In the genomic region with DNA sequence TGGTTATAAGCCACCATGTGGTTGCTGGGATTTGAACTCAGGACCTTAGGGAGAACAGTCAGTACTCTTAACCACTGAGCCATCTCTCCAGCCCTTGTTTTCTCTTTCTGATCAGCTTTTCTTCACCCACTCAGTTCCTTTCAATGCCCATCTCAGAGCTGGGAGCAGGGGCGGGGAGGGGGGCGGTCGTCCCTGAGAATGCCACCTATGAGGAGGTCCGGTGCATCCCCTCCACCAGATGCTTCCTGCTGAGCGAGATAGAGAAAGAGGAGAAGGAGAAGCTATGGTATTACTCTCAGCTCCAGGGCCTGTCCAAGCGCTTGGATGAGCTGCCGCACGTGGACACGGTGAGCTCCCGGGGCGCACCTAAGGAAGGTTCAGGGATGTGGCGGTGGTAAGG, we compare ENCODE assay signal across 8 mouse cellular contexts. TPM values are rescaled to one million over a fixed set of nuclear protein-coding genes. Genes with fewer than 3 reads are reported as not detected.
DNase-seq lines count a peak whose midpoint lies in the region; ATAC-seq and TF ChIP-seq lines count a peak whose summit lies in the region.

No protein-coding gene starts in this region.

- peak overlapping the region; percentile 17; the same call in 1 of the 2 replicates for H3K4me2 ChIP-seq in liver, embryonic 16.5 days (ENCODE audit: low read depth, low read length)

- H3K36me3 ChIP-seq in E14TG2a.4 (ENCODE audit: insufficient read depth, low read length), result no peaks in the 10 kb centered on the region
- no peaks in the 10 kb centered on the region for H3K36me3 ChIP-seq in G1E (replicated peaks)
- H3K36me3 ChIP-seq in liver, embryonic 16.5 days (ENCODE audit: control insufficient read depth, insufficient read depth), result no peaks in the 10 kb centered on the region

- WGBS in liver, embryonic 16.5 days (ENCODE audit: insufficient replicate concordance), result 6% methylated on average over 12 of the region's 12 CpGs

- peaks cover 49% of the 10 kb centered on the region for H3K4me1 ChIP-seq in E14TG2a.4 (replicated peaks; ENCODE audit: low read depth, low read length)
- H3K4me1 ChIP-seq in G1E (ENCODE audit: insufficient read depth, low read depth, low read length), result peaks cover 14% of the 10 kb centered on the region
- H3K4me1 ChIP-seq in liver, embryonic 16.5 days (ENCODE audit: control insufficient read depth, low read depth, low read length), result peaks cover 6% of the 10 kb centered on the region

- H3K9ac ChIP-seq in liver, embryonic 16.5 days (ENCODE audit: low read depth, low read length), result no peak overlapping the region

- H3K27me3 ChIP-seq in E14TG2a.4 (ENCODE audit: insufficient read depth, low read length) (peaks cover 76% of the 10 kb centered on the region), G1E (ENCODE audit: insufficient read depth, low read length) (peaks cover 93% of the 10 kb centered on the region)
- H3K27me3 ChIP-seq in liver, embryonic 16.5 days (ENCODE audit: control insufficient read depth, insufficient read depth, low read depth, low read length), result peaks cover 81% of the 10 kb centered on the region

- TF ChIP-seq CTCF in E14TG2a.4 (conservative IDR thresholded peaks at IDR 0.05; ENCODE audit: low read length), result no peak
- no peak for TF ChIP-seq CTCF in G1E (IDR thresholded peaks at IDR 0.05; ENCODE audit: low read depth, low read length)

- H3K9me3 ChIP-seq in E14TG2a.4 (ENCODE audit: low read length), result no peaks in the 10 kb centered on the region
- no peaks in the 10 kb centered on the region for H3K9me3 ChIP-seq in G1E (replicated peaks)
- no peaks in the 10 kb centered on the region for H3K9me3 ChIP-seq in liver, embryonic 16.5 days (replicated peaks; ENCODE audit: control insufficient read depth, low read length)

- ATAC-seq in G1E (ENCODE audit: extremely low read depth, insufficient number of reproducible peaks, low FRiP score, poor library complexity, severe bottlenecking), result no peak
- ATAC-seq in hematopoietic stem cell, adult 5-6 weeks (replicated peaks in 1 of 2; ENCODE audit: insufficient read depth in 1 of 2, low FRiP score in 2 of 2, low TSS enrichment in 1 of 2, low read depth in 1 of 2, poor library complexity in 2 of 2, severe bottlenecking in 2 of 2), result peak; percentile 46 to 59
- peak; percentile 7; the same call in 1 of the 2 replicates for ATAC-seq in liver, embryonic 16.5 days (ENCODE audit: low read depth)
- ATAC-seq in activated CD4-positive, CD25-positive, alpha-beta regulatory T cell, adult 4 months, result no peak
- ATAC-seq in inflammation-experienced regulatory T-cells, adult 6 months, result no peak

- peak overlapping the region; percentile 86 for H3K4me3 ChIP-seq in E14TG2a.4 (replicated peaks; ENCODE audit: low read length)
- H3K4me3 ChIP-seq in G1E (ENCODE audit: low read depth, low read length), result peak overlapping the region; percentile 14; the same call in 1 of the 2 replicates
- H3K4me3 ChIP-seq in liver, embryonic 16.5 days (ENCODE audit: low read depth, low read length), result 0 out of 2 replicates have a peak overlapping the region, but pooled peaks have one; percentile 7

- H3K27ac ChIP-seq in liver, embryonic 16.5 days (ENCODE audit: low read length), result no peak overlapping the region

- DNase-seq in G1E (ENCODE audit: low spot score), result no peak
- no peak for DNase-seq in adrenal gland, postnatal 14 days
- no peak for DNase-seq in thymus, postnatal 36 days

RNA-seq across cellular contexts. Expression of gene Apc2, which starts 8.7 kb away (rescaled TPM):
- total RNA-seq in G1E (2014; fragmentation: Nextera tagmentation) (0.10 and 0.23 TPM in 2 replicates), G1E (2017) (0.06 and 0.11 TPM in 2 replicates)
- 0.02 and 0.04 TPM in 2 replicates for polyA plus RNA-seq in G1E (2012)
- total RNA-seq in hematopoietic stem cell, adult 5-6 weeks (2017), result 0.30 and 0.75 TPM in 2 replicates
- 0.12 and 0.23 TPM in 2 replicates for polyA plus RNA-seq in liver, embryonic 16.5 days (2015; fragmentation: Nextera tagmentation; extraction: Ambion mirVana)
- 1.5 and 4.4 TPM in 2 replicates for total RNA-seq in adrenal gland, postnatal 14 days (2021)
- polyA plus RNA-seq in activated CD4-positive, CD25-positive, alpha-beta regulatory T cell, adult 4 months (2017; shearing (Covaris generic)), result under 1 TPM in 1 of 2 experiments, not detected in 1; 0.82 TPM
- under 1 TPM; 0.04 to 0.35 (median 0.05) TPM for polyA plus RNA-seq in inflammation-experienced regulatory T-cells, adult 6 months (2017; shearing (Covaris generic))

RNA-seq across cellular contexts. Expression of gene Rps15, which starts 12.2 kb away (rescaled TPM):
- total RNA-seq in G1E (2014; fragmentation: Nextera tagmentation) (2,952 and 3,110 TPM in 2 replicates), G1E (2017) (3,218 and 3,548 TPM in 2 replicates)
- polyA plus RNA-seq in G1E (2012), result 11,196 and 11,583 TPM in 2 replicates
- total RNA-seq in hematopoietic stem cell, adult 5-6 weeks (2017), result 2,831 and 3,208 TPM in 2 replicates
- 460 and 501 TPM in 2 replicates for polyA plus RNA-seq in liver, embryonic 16.5 days (2015; fragmentation: Nextera tagmentation; extraction: Ambion mirVana)
- total RNA-seq in adrenal gland, postnatal 14 days (2021), result 1,072 and 1,285 TPM in 2 replicates
- polyA plus RNA-seq in activated CD4-positive, CD25-positive, alpha-beta regulatory T cell, adult 4 months (2017; shearing (Covaris generic)), result 1,000 to 10,000 TPM; 1,256 to 1,612 TPM
- polyA plus RNA-seq in inflammation-experienced regulatory T-cells, adult 6 months (2017; shearing (Covaris generic)), result 1,000 to 10,000 TPM in 2 of 3 experiments, 100 to 1,000 TPM in 1; 970 to 1,806 (median 1,658) TPM

RNA-seq across cellular contexts. Expression of gene 2310011J03Rik, which starts 15.9 kb away (rescaled TPM):
- total RNA-seq in G1E (2014; fragmentation: Nextera tagmentation) (17.2 and 17.6 TPM in 2 replicates), G1E (2017) (27.0 and 31.2 TPM in 2 replicates)
- 92.5 and 108 TPM in 2 replicates for polyA plus RNA-seq in G1E (2012)
- 8.5 and 17.6 TPM in 2 replicates for total RNA-seq in hematopoietic stem cell, adult 5-6 weeks (2017)
- 27.9 and 29.0 TPM in 2 replicates for polyA plus RNA-seq in liver, embryonic 16.5 days (2015; fragmentation: Nextera tagmentation; extraction: Ambion mirVana)
- 26.9 and 27.9 TPM in 2 replicates for total RNA-seq in adrenal gland, postnatal 14 days (2021)
- 10 to 100 TPM; 44.0 to 54.5 TPM for polyA plus RNA-seq in activated CD4-positive, CD25-positive, alpha-beta regulatory T cell, adult 4 months (2017; shearing (Covaris generic))
- polyA plus RNA-seq in inflammation-experienced regulatory T-cells, adult 6 months (2017; shearing (Covaris generic)), result 10 to 100 TPM; 38.1 to 52.1 (median 41.8) TPM

RNA-seq across cellular contexts. Expression of gene Pcsk4, which starts 24.8 kb away (rescaled TPM):
- total RNA-seq in G1E (2014; fragmentation: Nextera tagmentation) (4.8 and 6.7 TPM in 2 replicates), G1E (2017) (0.87 and 1.1 TPM in 2 replicates)
- polyA plus RNA-seq in G1E (2012), result 12.4 and 14.2 TPM in 2 replicates
- 2.9 and 3.1 TPM in 2 replicates for total RNA-seq in hematopoietic stem cell, adult 5-6 weeks (2017)
- 3.5 and 4.0 TPM in 2 replicates for polyA plus RNA-seq in liver, embryonic 16.5 days (2015; fragmentation: Nextera tagmentation; extraction: Ambion mirVana)
- total RNA-seq in adrenal gland, postnatal 14 days (2021), result 3.9 and 4.7 TPM in 2 replicates
- polyA plus RNA-seq in activated CD4-positive, CD25-positive, alpha-beta regulatory T cell, adult 4 months (2017; shearing (Covaris generic)), result 10 to 100 TPM in 1 of 2 experiments, 1 to 10 TPM in 1; 6.7 to 11.9 TPM
- 10 to 100 TPM in 1 of 3 experiments, 1 to 10 TPM in 2; 2.2 to 10.8 (median 9.5) TPM for polyA plus RNA-seq in inflammation-experienced regulatory T-cells, adult 6 months (2017; shearing (Covaris generic))

RNA-seq across cellular contexts. Expression of gene Reep6, which starts 25.3 kb away (rescaled TPM):
- total RNA-seq in G1E (2014; fragmentation: Nextera tagmentation) (72.8 and 85.9 TPM in 2 replicates), G1E (2017) (1.0 and 1.3 TPM in 2 replicates)
- 49.5 and 65.3 TPM in 2 replicates for polyA plus RNA-seq in G1E (2012)
- 2.1 and 2.9 TPM in 2 replicates for total RNA-seq in hematopoietic stem cell, adult 5-6 weeks (2017)
- 83.9 and 102 TPM in 2 replicates for polyA plus RNA-seq in liver, embryonic 16.5 days (2015; fragmentation: Nextera tagmentation; extraction: Ambion mirVana)
- total RNA-seq in adrenal gland, postnatal 14 days (2021), result 16.0 and 45.2 TPM in 2 replicates
- polyA plus RNA-seq in activated CD4-positive, CD25-positive, alpha-beta regulatory T cell, adult 4 months (2017; shearing (Covaris generic)), result not detected
- not detected for polyA plus RNA-seq in inflammation-experienced regulatory T-cells, adult 6 months (2017; shearing (Covaris generic))

Comparison
In these comparisons a context has a peak if more than half of its experiments do, and no peak if none do; other contexts are left out.
1. H3K4me3 ChIP-seq: peak in every context shown above with its lines; median percentile 86 in E14TG2a.4; 14 in G1E; 7 in liver, embryonic 16.5 days.
2. ATAC-seq: peak in hematopoietic stem cell, adult 5-6 weeks (2 of 2) and liver, embryonic 16.5 days (single experiment); none in G1E (single experiment), activated CD4-positive, CD25-positive, alpha-beta regulatory T cell, adult 4 months (single experiment) and inflammation-experienced regulatory T-cells, adult 6 months (single experiment).